Mouse (Mus musculus): ENCODE measurements around the gene Selenof.
"Not testable (repeated sequence)": the region's sequence is repeated elsewhere in the genome, so short reads cannot be mapped to it uniquely, and the experiment has no call there.

The Selenof gene

GRCm38 (mm10) chr3:144602819-144603218, 32.7 kb downstream of the Selenof start:
- DNase-seq (ENCODE audit: low spot score in 2 of 2), result no peak

- peak in 1 of 2 experiments; percentile 17 for DNase-seq (ENCODE audit: low spot score in 2 of 2)
Measured at GRCm38 (mm10) chr3:144603558-144603957, 33.5 kb downstream of the Selenof start.

DNA sequence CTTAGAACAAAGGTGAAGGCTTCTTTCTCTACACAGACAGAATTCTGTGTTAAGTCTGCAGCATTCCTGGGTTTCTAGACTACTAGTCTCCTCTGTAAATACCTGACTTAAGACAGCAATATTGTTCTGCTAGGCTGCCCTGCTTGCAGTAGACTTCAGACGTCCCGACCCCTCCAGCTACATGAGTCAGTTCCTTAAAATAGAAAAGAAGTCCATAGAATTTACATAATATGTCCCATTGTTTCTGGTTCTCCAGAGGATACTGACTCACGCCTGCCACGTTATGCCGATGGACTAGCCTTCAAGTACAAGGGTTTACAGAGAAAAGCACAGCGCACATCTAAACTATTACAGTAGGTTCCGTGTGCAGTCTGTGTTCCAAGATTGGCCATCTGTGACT, 34.1 kb downstream of the Selenof start:
- peak in 1 of 2 experiments; percentile 22 for DNase-seq (ENCODE audit: low spot score in 2 of 2)

GRCm38 (mm10) chr3:144605811-144606210, 35.7 kb downstream of the Selenof start:
- not testable (repeated sequence) for DNase-seq (ENCODE audit: low spot score in 2 of 2)

- peak; percentile 42 to 70 for DNase-seq (ENCODE audit: low spot score in 2 of 2)
Measured at GRCm38 (mm10) chr3:144606449-144606848, 36.3 kb downstream of the Selenof start.

GRCm38 (mm10) chr3:144608090-144608489, 38.0 kb downstream of the Selenof start:
- no peak for DNase-seq (ENCODE audit: low spot score in 2 of 2)

DNA sequence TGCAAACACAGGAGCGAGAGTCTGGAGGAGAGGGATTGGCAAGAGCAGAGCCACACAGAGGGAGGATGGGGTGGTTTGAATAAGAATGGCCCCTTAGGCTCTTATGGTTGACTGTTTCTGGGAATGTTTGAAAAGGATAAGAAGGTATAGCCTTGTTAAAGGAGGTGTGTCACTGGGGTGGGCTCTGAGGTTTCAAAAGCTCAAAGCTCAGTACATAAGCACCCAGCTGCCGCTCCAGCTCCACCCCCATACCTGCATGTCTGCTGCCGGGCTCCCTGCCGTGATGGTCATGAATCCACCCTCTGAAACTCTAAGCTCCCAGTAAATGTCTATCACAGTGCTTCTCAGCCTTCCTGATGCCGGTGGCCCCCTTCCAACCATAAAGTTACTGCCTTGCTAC, 40.7 kb downstream of the Selenof start:
- no peak for DNase-seq (ENCODE audit: low spot score in 2 of 2)

- no peak for DNase-seq (ENCODE audit: low spot score in 2 of 2)
Measured at GRCm38 (mm10) chr3:144611626-144612271, 41.6 kb downstream of the Selenof start.

GRCm38 (mm10) chr3:144612382-144612781, 42.3 kb downstream of the Selenof start:
- no peak for DNase-seq (ENCODE audit: low spot score in 2 of 2)

DNA sequence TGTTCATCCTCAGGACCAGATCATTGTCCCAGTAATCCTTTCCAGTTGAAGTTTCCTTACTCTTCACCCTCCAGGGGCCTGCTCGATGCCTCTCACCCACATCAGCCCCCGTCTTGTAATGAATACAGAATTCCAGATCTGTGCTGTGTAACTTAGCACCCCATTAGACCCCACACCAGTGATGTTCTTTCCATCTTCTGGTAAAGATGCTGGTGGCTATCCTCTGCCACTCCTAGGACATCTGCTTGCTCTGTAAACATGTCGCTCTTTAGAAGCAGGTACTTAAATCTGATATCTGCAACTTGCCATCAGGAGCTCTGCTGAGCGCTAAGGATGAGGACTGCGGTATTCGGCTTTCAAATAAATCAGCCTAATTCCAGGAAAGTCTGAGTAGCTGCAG, 44.2 kb downstream of the Selenof start:
- no peak for DNase-seq (ENCODE audit: low spot score in 2 of 2)

- no peak for DNase-seq (ENCODE audit: low spot score in 2 of 2)
Measured at GRCm38 (mm10) chr3:144614698-144615097, 44.6 kb downstream of the Selenof start.

GRCm38 (mm10) chr3:144615459-144615858, 45.4 kb downstream of the Selenof start:
- no peak for DNase-seq (ENCODE audit: low spot score in 2 of 2)

DNA sequence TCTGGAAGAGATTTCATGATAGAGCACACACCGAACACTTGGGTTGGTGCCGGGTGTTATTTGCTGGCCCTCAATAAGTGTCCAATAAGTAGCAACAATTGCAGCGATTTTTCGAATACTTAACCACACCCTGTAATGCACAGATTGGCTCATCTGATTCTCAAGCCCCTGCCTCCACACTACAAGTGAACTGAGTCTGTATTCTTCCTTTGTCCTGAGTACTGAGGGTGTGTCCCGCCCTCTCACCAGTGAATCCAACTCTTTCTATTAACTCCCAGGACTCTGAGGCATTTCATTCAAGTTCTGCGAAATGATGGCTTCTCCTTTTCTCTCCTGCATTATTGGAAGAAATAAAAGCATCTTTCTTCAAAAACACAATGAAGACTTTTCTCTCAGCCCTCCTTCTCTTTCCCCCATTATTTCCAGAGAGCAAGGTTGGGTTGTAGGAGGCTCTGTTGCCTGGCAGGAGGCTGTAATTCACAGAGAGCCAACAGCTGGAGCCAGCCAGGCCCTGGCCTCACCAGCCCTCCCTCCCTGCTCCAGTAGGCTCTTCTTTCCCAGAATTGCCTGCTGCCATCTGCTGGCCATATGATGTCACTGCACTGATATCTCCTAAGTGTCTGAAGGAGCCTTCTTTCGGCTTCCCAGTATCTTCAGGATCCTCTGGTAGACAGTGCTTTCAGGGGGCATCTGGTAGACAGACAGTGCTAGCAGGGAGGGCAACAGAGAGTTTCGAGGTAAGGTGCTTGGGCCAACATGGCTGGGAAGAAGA, 46.7 kb downstream of the Selenof start:
- peak; percentile 80 to 91 for DNase-seq (ENCODE audit: low spot score in 2 of 2)

GRCm38 (mm10) chr3:144617633-144618180, 47.6 kb downstream of the Selenof start:
- DNase-seq (ENCODE audit: low spot score in 2 of 2), result no peak

DNA sequence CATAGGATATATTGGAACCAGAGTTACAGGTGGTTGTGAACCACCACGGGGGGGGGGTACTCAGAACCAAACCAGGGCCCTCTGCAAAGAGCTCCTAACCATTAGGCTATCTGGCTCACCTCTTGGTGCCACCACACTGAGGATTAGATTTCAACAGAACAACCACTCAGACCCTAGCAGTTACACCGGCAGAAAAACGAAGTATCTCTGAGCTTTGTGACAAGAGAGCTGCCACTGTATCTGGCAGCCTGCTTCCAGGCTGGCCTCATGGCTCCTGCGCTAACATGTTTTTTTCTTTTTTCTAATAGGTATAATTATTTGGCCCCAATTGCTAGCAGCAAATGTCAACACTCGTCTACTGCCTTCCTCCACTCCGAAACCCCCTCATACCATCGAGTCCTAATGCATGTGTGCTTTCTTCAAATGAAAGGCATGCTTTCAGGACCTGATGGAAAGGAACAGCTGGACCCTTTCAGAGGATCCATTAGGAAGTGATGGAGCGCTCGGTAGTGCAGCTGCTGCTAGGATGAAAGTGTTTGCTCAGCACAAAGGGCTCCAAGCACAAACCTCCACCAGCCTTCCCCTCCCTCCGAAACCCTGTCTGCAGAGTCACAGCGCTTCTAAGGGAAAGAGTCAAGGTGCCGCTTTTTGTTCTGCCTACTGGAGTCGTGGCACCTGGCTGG, 53.0 kb downstream of the Selenof start:
- no peak for DNase-seq (ENCODE audit: low spot score in 2 of 2)

DNA sequence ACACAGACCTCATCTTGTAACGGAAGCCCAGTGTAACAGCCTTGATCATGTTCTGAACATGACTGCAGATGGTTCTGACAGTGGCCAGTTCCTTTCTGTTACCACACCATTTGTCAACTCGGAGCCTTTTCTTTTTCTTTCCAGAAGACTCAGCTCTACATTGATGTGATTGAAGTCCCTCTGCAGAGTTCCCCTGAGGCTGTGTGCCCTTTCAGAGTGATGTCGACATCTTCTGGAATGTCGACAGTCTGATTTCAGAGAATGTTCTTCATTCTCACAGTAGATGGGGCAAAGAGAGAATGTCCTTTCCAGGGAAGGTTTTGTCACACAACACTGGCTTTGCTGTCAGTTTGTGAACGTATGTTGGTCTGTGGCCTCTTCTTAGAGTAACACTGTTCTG, 55.6 kb downstream of the Selenof start:
- DNase-seq (ENCODE audit: low spot score in 2 of 2), result no peak

DNA sequence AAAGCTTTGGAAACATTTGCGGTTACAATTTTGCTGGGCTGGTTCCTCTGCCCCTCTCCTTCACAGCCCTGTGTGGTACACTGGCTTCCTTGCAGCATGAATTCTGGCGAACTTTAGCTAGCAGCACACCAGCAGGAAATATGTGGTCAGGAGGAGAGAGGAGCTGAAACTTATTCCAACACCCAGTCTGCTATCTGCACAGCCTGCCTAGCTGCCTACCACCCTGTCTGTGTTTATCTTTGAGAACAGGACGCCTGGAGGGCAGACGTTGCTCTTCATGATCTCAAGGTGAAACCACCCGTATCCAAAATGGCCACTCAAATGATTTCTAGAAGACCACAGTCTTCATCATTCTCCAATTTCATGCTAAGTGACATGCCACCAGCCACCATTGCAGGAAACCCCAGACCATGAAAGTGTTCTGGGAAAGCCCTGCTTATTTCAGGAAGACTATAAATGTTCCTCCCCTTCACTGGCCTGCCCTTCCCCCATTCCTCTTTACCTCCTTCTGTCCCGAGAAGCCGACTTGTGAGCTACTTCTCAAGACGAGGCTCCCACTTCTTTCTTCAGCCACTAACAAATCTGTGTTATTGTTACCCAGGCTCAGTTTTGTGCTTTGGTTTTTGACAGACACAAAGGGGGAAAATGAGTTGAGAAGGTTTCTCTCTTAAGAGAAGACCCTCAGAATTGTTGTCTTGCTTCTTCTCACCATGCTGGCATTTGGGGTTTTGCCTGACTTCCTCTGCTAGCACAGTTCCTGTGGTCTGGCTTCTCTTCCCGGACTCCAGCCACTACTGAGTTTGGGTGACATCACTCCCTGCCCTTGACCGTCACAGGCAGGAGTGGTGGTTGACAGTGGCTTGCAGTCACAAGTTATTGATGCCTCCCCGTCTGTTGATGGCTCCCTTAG, 58.2 kb downstream of the Selenof start:
- DNase-seq (ENCODE audit: low spot score in 2 of 2), result peak; percentile 66 to 77

DNA sequence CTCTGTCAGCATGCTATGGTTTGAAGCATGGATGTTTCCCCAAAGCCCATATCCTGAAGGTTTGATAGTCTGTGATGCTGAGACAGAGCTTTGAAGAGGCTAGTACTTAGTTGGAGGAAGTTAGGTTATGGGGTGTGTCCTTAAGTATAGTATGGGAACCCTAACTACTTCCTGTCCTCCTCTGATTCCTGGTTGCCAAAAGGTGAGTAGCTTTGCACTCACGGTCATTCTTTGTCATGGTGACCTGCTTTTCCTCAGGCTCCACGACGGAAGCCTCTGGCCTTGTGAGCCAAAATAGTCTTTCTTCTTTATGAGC, 58.8 kb downstream of the Selenof start:
- DNase-seq (ENCODE audit: low spot score in 2 of 2), result no peak

DNA sequence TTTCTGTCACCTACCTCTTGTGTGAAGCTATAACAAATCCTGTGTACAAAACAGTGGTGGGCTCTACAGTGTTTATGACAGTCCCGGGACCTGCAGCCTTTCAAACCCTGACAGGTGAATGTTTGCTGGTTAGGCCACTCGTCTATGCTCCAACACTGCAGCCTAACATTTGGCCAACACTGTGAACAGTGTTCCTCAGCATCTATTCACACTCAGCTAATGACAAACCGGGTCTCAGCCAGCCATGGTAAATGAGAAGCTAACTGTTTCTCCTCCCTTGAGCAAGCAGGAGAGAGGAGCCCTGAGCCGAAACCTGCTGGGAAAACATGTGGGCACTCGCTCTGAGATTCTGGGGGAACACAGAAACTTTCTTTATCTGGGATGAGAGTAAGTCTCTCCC, 65.1 kb downstream of the Selenof start:
- DNase-seq (ENCODE audit: low spot score in 2 of 2), result peak in 1 of 2 experiments; percentile 6

DNA sequence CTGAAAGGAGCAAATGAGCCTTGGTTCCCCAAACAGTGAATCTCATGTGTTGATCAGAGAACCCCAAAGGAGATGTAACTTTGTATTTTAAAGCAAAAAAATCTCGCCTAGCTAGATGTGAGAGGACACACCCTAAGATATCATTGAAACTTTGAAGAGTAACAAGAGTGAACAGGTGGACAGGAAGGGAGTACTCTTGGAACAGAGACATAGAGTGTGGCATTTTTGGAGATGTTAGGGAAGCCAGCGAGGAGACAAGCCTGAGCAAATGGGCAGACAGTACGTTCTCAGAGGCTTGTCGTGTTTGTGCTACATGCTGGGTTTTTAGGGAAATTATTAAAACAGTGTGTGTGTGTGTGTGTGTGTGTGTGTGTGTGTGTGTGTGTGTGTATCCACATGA, 68.0 kb downstream of the Selenof start:
- DNase-seq (ENCODE audit: low spot score in 2 of 2), result peak; percentile 4 to 14

DNA sequence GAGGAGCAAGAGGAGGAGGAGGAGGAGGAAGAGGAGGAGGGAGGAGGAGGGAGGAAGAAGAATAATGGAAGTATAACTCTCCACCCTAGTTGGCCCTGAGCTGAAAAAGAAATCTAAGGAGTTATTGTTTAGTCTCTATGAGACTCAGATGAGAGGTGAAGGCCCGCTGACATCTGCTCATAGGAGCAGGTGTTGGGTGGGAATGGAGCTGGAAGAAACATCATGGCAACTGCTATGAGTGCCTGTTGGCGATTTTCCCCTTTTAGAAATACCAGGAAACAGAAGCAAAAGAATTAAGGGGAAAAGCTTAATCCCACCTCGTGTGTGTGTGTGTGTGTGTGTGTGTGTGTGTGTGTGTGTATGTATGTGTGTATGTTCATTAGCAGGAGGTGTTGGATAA, 69.3 kb downstream of the Selenof start:
- peak; percentile 1 to 21 for DNase-seq (ENCODE audit: low spot score in 2 of 2)

DNA sequence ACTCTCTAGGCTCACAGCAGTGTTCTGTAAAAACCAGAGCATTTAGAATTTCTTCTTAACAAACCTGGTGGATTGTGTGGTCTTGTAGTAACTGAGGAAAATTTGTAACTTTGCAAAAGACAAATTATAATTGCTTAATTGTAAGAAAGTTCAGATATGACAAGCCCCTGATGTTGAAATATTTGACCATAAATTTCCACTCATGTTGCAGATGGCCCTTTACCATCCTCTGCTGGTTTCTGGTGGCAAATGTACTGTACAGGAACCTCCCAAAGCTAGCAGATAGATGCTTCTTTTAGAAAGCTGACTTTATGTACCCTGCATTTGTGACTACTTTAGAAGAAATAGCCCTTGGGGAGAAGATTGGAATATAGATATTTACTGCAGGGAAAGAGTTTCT, 69.9 kb downstream of the Selenof start:
- DNase-seq (ENCODE audit: low spot score in 2 of 2), result no peak

All from spleen, postnatal 4 days (tissue).